Mouse (Mus musculus) thymus, adult 2 months (tissue): ENCODE data around the gene Lingo1. TPM values are rescaled to one million over a fixed set of nuclear protein-coding genes. Genes with fewer than 3 reads are reported as not detected.

Source experiments
- DNase-seq: peaks from one replicate; pipeline ENCODE4 v3.0.0; 2021
- H3K27ac ChIP-seq: fragments of 200-500 bp; 2 replicates; pipeline ENCODE4 v1.5.1; 2012; ENCODE audit warnings: low read length, control low read depth; ENCODE audit not compliant: control insufficient read depth, insufficient read depth
- H3K27me3 ChIP-seq: fragments of 200-500 bp; 2 replicates; pipeline ENCODE4 v1.6.1; 2012; ENCODE audit warnings: mild to moderate bottlenecking, low read length, moderate library complexity, mixed read lengths; ENCODE audit not compliant: control insufficient read depth, insufficient read depth
- H3K36me3 ChIP-seq: fragments of 200-500 bp; 2 replicates; pipeline ENCODE4 v1.6.1; 2012; ENCODE audit warnings: mild to moderate bottlenecking, low read length, moderate library complexity; ENCODE audit not compliant: control insufficient read depth, insufficient read depth
- H3K4me1 ChIP-seq: fragments of 200-500 bp; replicated peaks from 2 replicates; pipeline ENCODE4 v1.6.1; 2012; ENCODE audit warnings: low read length; ENCODE audit not compliant: control insufficient read depth, insufficient read depth
- H3K4me3 ChIP-seq: fragments of 200-500 bp; 2 replicates; pipeline ENCODE4 v1.5.1; 2012; ENCODE audit warnings: mild to moderate bottlenecking, low read length, control low read depth, moderate library complexity; ENCODE audit not compliant: control insufficient read depth, insufficient read depth
- CTCF ChIP-seq: fragments of 200-500 bp; IDR thresholded peaks from 2 replicates; pipeline ENCODE4 v1.5.1; 2012; ENCODE audit warnings: mild to moderate bottlenecking, control low read depth, low read length, moderate library complexity, borderline replicate concordance; ENCODE audit not compliant: control insufficient read depth, poor library complexity, insufficient read depth; ENCODE audit errors: extremely low read depth
- POLR2A ChIP-seq: fragments of 200-500 bp; IDR thresholded peaks from 2 replicates; pipeline ENCODE4 v1.6.1; 2012; ENCODE audit warnings: mild to moderate bottlenecking, low read length, control low read depth, moderate library complexity; ENCODE audit not compliant: control insufficient read depth, poor library complexity, insufficient read depth; ENCODE audit errors: extremely low read depth
- WGBS: fragments of 180-500 bp; shearing (Covaris S2); methylation state at CpG from one replicate; pipeline ENCODE4 v1.1.7; 2018; 5-methylcytosine and 5-hydroxymethylcytosine counted together
- polyA plus RNA-seq: library from polyadenylated mRNA; depleted of rRNA; stranded (reverse); fragments of >200 nt; gene quantifications from 2 replicates; pipeline ENCODE4 v1.2.3, GENCODE M21; 2012

Lingo1 gene
- polyA plus RNA-seq, 1 experiment = 5.2 TPM

DNA sequence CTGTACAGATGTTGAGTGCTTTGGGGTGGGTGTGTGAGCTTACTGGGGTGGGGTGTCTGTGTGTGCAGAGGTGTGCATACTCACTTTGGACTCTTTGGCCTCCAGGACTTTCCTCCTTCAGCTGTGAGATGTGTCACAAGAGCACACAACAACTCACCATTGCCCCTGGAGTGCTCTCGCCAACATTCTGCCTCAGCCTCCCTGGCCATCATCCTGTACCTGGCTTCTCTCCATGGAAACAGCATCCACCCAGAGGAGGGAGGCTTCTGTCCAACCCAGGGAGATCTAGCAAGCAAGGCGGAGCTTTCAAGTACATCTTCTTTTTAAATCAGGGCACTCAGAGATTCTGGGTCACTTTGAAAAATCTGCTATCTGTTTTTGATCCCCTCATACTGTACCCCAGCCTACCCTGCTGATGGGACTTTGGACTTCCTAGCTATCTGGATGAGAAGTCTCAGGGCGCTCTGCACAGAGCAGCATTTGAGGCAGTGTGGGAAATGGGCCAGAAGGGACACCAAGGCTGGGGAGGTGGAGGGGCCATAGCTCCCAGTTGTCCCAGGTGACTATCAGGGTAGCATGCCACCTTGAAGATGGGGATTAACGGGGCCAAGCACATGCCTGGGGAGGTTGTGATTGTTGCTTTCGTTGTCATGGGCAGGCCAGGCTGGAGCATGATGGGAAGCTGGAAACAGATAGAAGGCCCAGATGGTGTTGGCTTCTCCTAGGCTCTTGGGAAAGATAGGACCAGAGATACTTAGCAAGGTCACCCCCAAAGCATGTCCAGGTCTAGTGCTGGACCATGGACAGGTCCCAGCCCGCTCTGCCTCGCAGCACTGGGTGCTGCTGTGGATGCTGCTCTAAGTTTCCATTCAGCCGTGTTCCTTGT is 184.1 kb downstream of the Lingo1 start:
- DNase-seq = no peak
- Histone ChIP-seq H3K27ac (no peak overlapping the region), H3K4me3 (no peak overlapping the region), H3K36me3 (no peaks in the 10 kb centered on the region), H3K27me3 (no peaks in the 10 kb centered on the region), H3K4me1 (peaks cover 3% of the 10 kb centered on the region; the same call in 1 of the 2 replicates)
- no peak for TF ChIP-seq CTCF
- TF ChIP-seq POLR2A = no peak
- 97% methylated on average over 8 of the region's 8 CpGs for WGBS

DNA sequence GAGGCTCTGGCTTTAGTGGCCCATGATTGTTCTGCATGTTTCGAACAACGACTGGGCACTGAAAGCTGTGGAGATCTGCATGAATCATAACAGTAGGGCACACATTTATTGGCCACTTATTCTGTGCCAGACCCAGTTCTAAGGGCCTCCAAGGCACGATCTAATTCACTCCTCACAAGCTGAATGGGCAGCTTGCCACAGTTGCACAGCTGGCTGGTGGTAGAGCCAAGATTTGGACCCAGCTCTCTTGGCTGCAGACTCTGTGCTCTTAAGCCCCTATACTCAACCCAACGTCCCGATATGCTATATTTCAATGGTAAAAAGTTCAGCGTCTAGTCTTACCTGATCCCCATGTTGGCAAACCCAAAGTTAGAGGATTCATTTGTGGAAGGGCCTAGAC is 185.3 kb downstream of the Lingo1 start:
- Histone ChIP-seq H3K36me3 (no peaks in the 10 kb centered on the region), H3K4me1 (peaks cover 3% of the 10 kb centered on the region; the same call in 1 of the 2 replicates), H3K27ac (no peak overlapping the region), H3K27me3 (no peaks in the 10 kb centered on the region), H3K4me3 (no peak overlapping the region)
- no peak for DNase-seq
- no peak for TF ChIP-seq CTCF
- no peak for TF ChIP-seq POLR2A
- WGBS = 93% methylated on average over 6 of the region's 6 CpGs

DNA sequence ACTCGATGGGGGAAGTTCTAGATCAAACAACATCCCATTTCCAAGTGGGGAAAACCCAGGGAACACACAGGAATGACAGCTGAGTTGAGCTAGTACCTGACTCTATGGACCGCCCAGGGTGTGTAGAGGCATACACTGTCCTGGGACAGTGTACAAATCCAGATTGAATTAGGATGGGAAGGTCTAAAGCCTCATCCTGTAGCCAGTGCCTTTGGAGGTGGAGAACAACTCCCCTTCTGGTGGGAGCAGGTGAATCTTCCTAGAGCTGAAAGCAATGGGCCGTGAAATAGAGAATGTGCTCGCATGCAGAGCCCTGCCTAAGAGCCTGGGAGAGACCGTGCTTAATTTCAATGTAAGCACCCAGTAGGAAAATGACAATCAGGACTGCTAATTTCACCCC is 185.8 kb downstream of the Lingo1 start:
- WGBS = 90% methylated on average over 5 of the region's 5 CpGs
- TF ChIP-seq POLR2A (no peak), CTCF (no peak)
- H3K4me1 ChIP-seq = peaks cover 3% of the 10 kb centered on the region; the same call in 1 of the 2 replicates
- no peaks in the 10 kb centered on the region for H3K27me3 ChIP-seq
- DNase-seq = no peak
- no peak overlapping the region for H3K4me3 ChIP-seq
- H3K27ac ChIP-seq = no peak overlapping the region
- no peaks in the 10 kb centered on the region for H3K36me3 ChIP-seq

DNA sequence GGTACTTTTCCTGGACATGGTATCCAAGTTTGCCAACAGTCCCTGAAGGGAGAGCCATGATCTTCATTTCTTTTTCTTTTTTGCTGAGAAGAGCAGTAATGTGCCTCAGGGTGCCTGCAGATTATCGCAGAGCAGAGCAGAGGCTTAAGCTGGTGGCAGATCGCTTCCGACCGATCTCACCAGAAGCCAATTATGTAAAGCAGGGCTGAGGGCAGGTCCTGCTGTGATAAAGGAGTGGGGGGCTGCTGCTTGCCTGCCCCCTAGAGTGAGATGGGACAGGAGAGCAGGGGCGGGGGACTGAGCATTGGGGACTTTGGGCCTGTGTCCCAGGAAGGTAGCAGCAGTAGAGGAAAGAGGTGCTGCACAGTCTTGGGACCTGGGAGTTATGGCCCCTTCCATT is 186.8 kb downstream of the Lingo1 start:
- Histone ChIP-seq H3K27me3 (no peaks in the 10 kb centered on the region), H3K27ac (no peak overlapping the region), H3K4me3 (no peak overlapping the region), H3K36me3 (no peaks in the 10 kb centered on the region), H3K4me1 (peaks cover 2% of the 10 kb centered on the region; the same call in 1 of the 2 replicates)
- TF ChIP-seq CTCF (no peak), POLR2A (no peak)
- 60% methylated on average over 5 of the region's 5 CpGs for WGBS
- no peak for DNase-seq

DNA sequence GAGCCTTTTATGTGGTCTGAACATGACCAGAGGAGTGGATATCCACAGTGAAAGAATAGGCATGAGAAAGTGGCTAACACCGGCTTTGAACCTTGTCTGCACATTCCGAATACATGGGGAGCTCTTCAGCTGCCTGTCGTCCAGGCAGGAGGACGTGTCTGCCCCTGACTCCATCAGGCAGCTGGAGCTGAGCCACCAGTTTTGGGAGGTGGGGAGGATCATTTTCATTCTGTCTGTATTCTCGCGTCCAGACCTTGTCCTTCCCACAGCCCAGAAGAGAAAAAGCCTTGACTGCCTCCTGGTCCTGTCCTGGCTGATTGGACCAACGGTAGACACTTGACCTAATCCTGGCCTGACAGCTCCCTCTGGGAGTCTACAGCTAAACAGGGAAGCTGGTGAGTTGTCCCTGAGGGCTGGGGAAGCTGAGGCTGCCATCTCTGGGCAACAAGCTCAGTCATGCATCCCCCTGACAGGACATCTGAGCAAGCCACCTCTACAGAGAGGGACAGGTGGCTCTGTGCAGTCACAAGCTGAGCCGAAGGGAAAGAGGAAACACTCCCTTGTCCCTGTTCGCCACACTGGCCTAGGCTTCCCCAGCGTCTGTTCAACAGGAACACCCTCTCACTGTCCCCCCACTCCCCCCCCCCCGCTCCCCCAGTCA is 187.4 kb downstream of the Lingo1 start:
- 47% methylated on average over 11 of the region's 11 CpGs for whole genome bisulfite sequencing
- Histone ChIP-seq H3K27me3 (no peaks in the 10 kb centered on the region), H3K4me3 (no peak overlapping the region), H3K36me3 (no peaks in the 10 kb centered on the region), H3K27ac (no peak overlapping the region), H3K4me1 (no peaks in the 10 kb centered on the region)
- DNase-seq = no peak
- TF ChIP-seq POLR2A (no peak), CTCF (no peak)

DNA sequence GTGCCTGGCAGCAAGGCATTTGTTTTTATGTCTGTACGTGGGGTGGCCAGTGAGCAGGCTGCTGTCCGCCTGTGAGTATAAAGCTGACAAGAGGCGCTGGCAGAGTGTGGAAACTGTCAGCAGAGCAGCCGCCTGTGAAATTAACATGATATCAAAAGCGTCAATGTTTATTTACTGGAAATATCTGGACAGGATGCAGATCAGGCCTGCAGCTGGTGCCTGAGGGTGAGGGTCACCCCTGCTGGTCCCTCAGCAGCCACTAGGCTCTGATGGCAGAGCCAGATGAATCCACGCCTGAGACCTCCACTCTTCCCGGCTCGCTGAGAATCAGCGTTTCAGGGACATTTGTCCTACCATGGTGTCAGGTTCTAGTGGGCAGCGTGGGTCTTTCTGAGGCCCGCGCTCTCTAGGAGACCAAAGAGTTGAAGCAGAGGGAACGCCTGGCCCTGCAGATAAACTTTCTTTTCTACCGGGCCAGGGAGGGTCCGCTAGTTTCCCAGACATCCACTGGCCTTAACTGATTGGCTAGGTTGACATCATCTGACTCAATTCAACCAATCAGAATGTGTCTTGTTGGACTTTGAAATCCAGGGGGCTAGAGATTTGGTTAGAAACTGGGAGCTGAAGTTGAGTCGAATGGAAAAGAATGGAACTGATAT is 190.1 kb downstream of the Lingo1 start:
- DNase-seq = no peak
- H3K27me3 ChIP-seq = no peaks in the 10 kb centered on the region
- WGBS = 90% methylated on average over 16 of the region's 16 CpGs
- TF ChIP-seq CTCF (no peak), POLR2A (no peak)
- no peaks in the 10 kb centered on the region for H3K4me1 ChIP-seq
- no peak overlapping the region for H3K4me3 ChIP-seq
- no peak overlapping the region for H3K27ac ChIP-seq
- no peaks in the 10 kb centered on the region for H3K36me3 ChIP-seq
